Mouse (Mus musculus): ENCODE results near the gene Hykk. TPM values are rescaled to one million over a fixed set of nuclear protein-coding genes. Genes with fewer than 3 reads are reported as not detected.

The Hykk gene
- total RNA-seq (2023) = 0.98 TPM

DNA sequence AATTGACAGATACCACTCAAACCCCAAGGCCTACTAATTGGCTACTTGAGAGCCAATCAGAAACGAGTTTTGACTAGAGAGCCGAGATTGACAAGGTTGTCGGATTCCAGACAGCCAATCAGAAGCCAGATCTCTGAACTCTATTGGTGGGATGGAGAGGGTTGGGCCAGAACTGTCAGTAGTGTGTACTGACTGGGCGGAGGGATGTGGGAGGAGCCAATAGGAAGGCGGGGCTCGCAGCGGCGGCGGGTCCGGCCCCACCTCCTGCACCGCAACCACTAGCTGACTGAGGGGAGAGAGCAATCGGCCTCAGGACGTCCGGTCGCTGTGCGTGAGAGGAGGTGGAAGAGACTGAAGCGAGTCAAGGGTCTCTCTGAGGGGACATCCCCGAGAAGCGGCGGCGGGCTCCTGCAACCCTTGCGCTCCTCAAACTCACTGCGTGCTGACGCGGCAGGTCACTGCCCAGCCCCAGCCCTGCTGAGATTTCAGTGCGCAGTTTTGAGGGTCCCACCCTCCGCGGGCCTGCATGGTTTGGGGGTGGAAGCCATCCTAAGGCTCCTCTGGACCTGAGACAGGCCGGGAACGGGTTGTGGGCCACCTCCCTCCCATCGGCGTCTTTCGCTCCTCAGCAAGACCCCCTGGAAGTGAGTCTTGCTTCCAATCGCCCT, at the start of gene Hykk:
Gene Hykk, plus strand, starts transcription at position 274 of the 668 bp plus-strand sequence.

GRCm38 (mm10) chr9:54950575-54951321, 33.7 kb downstream of the Hykk start, which contains the start of the genes Psma4 and AY074887:
Gene Psma4, plus strand, starts transcription at chr9:54950790.
Gene AY074887, minus strand, starts transcription at chr9:54950998.

DNA sequence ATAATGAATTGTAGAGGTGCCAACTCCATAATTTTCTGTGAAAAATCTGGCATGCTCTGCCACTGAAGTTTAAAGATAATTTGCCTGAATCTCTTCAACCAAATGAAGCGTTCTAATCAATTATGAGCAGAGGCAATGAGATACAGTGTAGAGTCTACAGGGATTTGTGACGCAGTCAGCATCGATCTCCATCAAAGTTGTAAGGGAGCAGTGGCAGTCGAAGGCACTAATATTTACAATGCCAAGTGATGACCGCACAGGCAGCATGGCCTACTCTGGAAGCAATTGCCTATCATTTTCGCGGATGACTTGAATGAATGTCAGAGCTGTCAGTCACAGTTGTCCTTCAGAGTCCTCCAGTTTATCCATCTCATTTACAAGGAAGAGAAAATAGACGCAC, 63.6 kb downstream of the Hykk start, which contains the start of gene Chrna5:
Gene Chrna5, plus strand, starts transcription at position 207 of the 400 bp plus-strand sequence.

Other genes starting within 250 kb of the Hykk start
- 25.4 TPM for gene Dnaja4, start 218.4 kb upstream of the Hykk start, total RNA-seq (2023)
- gene Wdr61, start 182.8 kb upstream of the Hykk start, total RNA-seq (2023) = 44.9 TPM
- not detected for gene Crabp1, start 152.5 kb upstream of the Hykk start, total RNA-seq (2023)
- 35.9 TPM for gene Ireb2, start 53.5 kb upstream of the Hykk start, total RNA-seq (2023)
- gene Psma4, start 33.5 kb downstream of the Hykk start, total RNA-seq (2023) = 75.1 TPM
- not detected for gene AY074887, start 33.7 kb downstream of the Hykk start, total RNA-seq (2023)
- gene Chrna5, start 63.6 kb downstream of the Hykk start, total RNA-seq (2023) = not detected
- gene Chrna3, start 109.3 kb downstream of the Hykk start, total RNA-seq (2023) = not detected
- not detected for gene Chrnb4, start 131.5 kb downstream of the Hykk start, total RNA-seq (2023)
- gene Ube2q2, start 231.6 kb downstream of the Hykk start, total RNA-seq (2023) = 25.6 TPM

Data from CD8-positive naive resting alpha-beta T cell, adult 57 days (primary cell).